Mouse (Mus musculus): ENCODE data around the gene Tk1. TPM values are rescaled to one million over a fixed set of nuclear protein-coding genes. Genes with fewer than 3 reads are reported as not detected.

The Tk1 gene
- polyA plus RNA-seq, 1 experiment from 2014 or later = 92.9 TPM

DNA sequence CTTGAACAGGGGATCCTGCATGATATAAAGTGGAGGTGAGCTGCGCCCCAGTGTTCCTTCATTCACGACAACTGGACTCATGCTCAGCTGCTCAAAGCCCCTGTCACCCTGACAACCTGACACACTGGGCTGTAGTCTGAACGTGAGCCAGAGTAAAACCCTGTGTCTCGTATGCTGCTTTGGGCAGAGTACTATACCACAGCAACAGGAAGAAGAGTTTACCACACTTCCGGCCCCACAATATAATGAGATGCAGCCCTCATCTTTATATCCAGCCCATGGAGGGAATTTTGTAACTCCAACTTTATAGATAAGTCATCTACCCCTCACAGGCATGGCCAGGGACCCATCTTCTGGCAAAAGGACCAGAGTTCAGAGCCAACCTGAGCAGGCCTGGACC, 48.8 kb downstream of the Tk1 start:
- WGBS = 81% methylated on average over 5 of the region's 5 CpGs
- no peak overlapping the region for H3K4me3 ChIP-seq
- ATAC-seq (replicated peaks; ENCODE audit: insufficient number of reproducible peaks, insufficient read depth, low FRiP score, low read depth) = no peak
- no peak overlapping the region for H3K9ac ChIP-seq
- no peaks in the 10 kb centered on the region for H3K27me3 ChIP-seq
- H3K36me3 ChIP-seq = peaks cover 32% of the 10 kb centered on the region
- peaks cover 47% of the 10 kb centered on the region for H3K4me1 ChIP-seq (replicated peaks)
- H3K27ac ChIP-seq = no peak overlapping the region
- no peak overlapping the region for H3K4me2 ChIP-seq
- no peaks in the 10 kb centered on the region for H3K9me3 ChIP-seq (replicated peaks)

DNA sequence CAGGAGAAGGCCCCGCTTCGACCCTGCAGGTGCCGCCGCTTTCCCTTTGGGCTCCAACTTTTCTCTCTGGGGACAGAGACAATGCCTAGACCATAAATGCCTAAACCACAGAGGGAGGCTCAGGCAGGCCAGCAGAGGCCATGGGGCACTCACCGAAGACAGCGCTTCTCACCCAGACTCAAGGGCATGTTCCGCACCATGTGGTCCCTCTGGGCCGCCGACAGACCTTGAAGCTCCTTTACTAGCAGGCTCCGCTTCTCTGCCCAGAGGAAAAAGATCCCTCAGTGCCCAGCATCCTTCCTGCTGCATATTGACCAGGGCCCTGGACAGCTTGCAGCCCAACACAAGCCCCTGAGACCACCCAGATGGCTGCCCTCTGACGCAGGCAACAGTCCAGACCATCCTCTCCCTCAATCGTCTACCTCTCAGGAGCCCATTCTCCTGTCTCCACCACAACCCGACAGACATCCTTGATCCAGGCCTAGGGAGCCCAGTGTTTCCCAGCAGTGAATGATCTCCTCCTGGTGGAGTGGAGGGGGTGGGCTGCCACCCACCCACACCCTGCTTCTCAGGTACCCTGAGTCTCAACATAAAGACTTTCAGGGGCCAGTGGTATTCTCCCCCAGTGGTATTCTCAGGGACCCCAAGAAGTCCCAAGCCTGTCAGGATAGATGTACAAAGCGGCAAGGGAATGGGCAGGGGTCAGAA, 49.7 kb downstream of the Tk1 start:
- no peak overlapping the region for H3K4me3 ChIP-seq
- no peaks in the 10 kb centered on the region for H3K9me3 ChIP-seq (replicated peaks)
- ATAC-seq (replicated peaks; ENCODE audit: insufficient number of reproducible peaks, insufficient read depth, low FRiP score, low read depth) = no peak
- peaks cover 39% of the 10 kb centered on the region for H3K4me1 ChIP-seq (replicated peaks)
- no peaks in the 10 kb centered on the region for H3K27me3 ChIP-seq
- no peak overlapping the region for H3K9ac ChIP-seq
- 90% methylated on average over 14 of the region's 14 CpGs for WGBS
- H3K36me3 ChIP-seq = peaks cover 37% of the 10 kb centered on the region
- no peak overlapping the region for H3K4me2 ChIP-seq
- no peak overlapping the region for H3K27ac ChIP-seq

DNA sequence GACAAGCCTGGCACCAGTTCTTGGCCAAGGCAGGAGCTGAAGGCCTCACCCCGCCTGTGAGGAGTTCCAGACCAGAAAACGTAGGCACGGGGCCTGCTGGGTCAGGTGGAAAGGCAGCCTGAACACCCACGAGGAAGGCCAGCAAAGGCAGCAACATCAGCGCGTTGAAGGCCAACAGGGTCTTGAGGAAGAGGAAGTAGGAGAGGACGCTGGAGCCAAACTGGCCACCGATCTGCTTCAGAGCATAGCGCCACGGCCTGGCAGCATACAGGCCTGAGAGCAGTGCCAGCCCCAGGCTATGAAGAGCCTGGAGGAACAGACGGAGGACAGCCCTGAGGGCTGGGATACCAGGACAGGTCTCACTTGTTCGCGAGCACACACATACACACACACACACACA, 50.4 kb downstream of the Tk1 start:
- 91% methylated on average over 13 of the region's 13 CpGs for WGBS
- H3K36me3 ChIP-seq = peaks cover 37% of the 10 kb centered on the region

DNA sequence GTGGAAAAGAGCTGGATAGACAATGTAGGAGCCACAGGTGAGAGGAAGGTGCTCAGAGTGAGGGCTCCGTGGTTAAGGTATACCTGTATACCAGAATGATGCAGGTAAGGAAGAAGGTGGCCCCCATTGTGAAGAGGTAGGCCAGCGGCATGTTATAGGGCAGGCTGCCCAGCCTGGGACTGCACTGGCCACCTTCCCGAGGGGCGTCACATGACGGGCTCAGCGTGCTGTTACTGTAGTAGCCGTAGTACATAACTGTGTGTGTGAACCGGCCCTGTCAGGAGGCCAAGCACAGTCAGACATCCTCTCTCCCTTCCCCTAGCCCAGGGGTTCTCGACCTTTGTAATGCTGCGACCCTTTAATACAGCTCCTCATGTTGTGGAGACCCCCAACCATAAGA, 51.0 kb downstream of the Tk1 start:
- H3K27me3 ChIP-seq = no peaks in the 10 kb centered on the region
- no peak overlapping the region for H3K4me2 ChIP-seq
- no peak overlapping the region for H3K4me3 ChIP-seq
- 90% methylated on average over 10 of the region's 10 CpGs for WGBS
- H3K9ac ChIP-seq = no peak overlapping the region
- peaks cover 25% of the 10 kb centered on the region for H3K4me1 ChIP-seq (replicated peaks)
- H3K27ac ChIP-seq = no peak overlapping the region
- H3K9me3 ChIP-seq (replicated peaks) = no peaks in the 10 kb centered on the region
- H3K36me3 ChIP-seq = peaks cover 37% of the 10 kb centered on the region
- no peak for ATAC-seq (replicated peaks; ENCODE audit: insufficient number of reproducible peaks, insufficient read depth, low FRiP score, low read depth)

More for the DNA sequence above, 50.4 kb downstream of the Tk1 start:
- H3K4me2 ChIP-seq = no peak overlapping the region
- no peak overlapping the region for H3K27ac ChIP-seq
- no peak for ATAC-seq (replicated peaks; ENCODE audit: insufficient number of reproducible peaks, insufficient read depth, low FRiP score, low read depth)
- peaks cover 32% of the 10 kb centered on the region for H3K4me1 ChIP-seq (replicated peaks)
- H3K9ac ChIP-seq = no peak overlapping the region
- no peaks in the 10 kb centered on the region for H3K9me3 ChIP-seq (replicated peaks)
- no peak overlapping the region for H3K4me3 ChIP-seq
- no peaks in the 10 kb centered on the region for H3K27me3 ChIP-seq

DNA sequence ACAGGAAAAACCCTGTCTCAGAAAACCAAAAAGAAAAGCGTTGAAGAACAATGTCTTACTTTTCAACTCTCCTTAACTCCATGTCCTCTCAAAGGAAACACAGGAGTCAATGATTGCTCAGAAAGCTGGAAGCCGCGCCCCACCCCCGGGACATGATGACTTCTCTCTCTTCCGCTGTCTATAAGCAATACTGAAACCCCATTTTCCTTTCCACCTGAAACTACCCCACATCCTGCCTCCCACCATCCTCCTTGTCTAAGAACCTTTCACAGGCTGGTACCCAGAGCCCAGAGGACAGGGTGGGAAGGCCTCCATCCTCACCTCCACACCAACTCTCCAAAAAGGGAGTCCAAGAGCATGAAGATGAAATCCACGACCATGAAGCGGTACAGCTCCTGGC, 53.5 kb downstream of the Tk1 start:
- Histone ChIP-seq H3K9me3 (replicated peaks) (no peaks in the 10 kb centered on the region), H3K4me2 (no peak overlapping the region), H3K4me1 (replicated peaks) (peaks cover 12% of the 10 kb centered on the region; the same call in 1 of the 2 replicates), H3K9ac (no peak overlapping the region), H3K36me3 (peaks cover 37% of the 10 kb centered on the region), H3K4me3 (no peak overlapping the region), H3K27me3 (no peaks in the 10 kb centered on the region), H3K27ac (no peak overlapping the region)
- no peak for ATAC-seq (replicated peaks; ENCODE audit: insufficient number of reproducible peaks, insufficient read depth, low FRiP score, low read depth)
- 93% methylated on average over 7 of the region's 7 CpGs for WGBS

DNA sequence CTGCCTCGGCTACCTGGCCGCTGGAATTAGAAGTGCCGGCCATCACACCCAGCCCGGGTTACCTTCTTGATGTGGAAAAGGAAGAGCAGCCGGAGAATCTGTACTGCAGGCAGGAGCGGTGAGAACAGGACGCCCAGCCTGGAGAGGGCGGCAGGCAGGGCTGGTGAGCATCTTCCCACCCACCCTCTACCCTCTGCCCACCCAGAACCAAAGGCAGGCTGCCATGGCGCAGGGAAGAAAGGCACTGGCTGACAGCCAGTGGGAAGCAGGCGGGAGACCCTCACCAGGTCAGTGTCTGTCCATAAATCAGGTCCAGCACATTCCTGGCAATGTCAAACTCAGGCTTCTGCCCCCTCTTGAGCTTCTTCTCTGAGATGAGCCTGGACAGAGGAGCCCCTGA, 55.5 kb downstream of the Tk1 start:
- ATAC-seq (replicated peaks; ENCODE audit: insufficient number of reproducible peaks, insufficient read depth, low FRiP score, low read depth) = no peak
- Histone ChIP-seq H3K27me3 (no peaks in the 10 kb centered on the region), H3K4me3 (no peak overlapping the region), H3K27ac (no peak overlapping the region), H3K36me3 (peaks cover 37% of the 10 kb centered on the region), H3K9ac (no peak overlapping the region), H3K4me1 (replicated peaks) (peaks cover 19% of the 10 kb centered on the region), H3K9me3 (replicated peaks) (no peaks in the 10 kb centered on the region), H3K4me2 (no peak overlapping the region)
- 85% methylated on average over 10 of the region's 10 CpGs for WGBS

DNA sequence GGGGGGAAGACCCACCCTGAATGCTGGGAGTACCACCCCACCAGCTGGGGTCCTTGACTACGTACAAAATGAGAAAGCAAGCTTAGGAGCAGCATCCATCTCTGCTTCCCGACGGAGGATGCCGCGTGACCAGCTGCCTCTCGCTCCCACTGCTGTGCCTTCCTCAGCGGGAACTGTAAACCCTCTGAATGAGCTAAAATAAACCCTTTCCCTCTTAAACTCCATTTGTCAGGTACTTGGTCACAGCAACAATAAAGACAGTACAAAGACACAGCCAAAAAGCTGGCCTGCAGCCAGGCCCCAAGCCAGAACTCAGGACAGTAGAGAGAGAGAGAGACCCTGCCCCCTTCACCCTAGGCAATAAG, 56.2 kb downstream of the Tk1 start:
- Histone ChIP-seq H3K36me3 (peaks cover 33% of the 10 kb centered on the region), H3K4me3 (no peak overlapping the region), H3K9ac (no peak overlapping the region), H3K9me3 (replicated peaks) (no peaks in the 10 kb centered on the region), H3K4me2 (no peak overlapping the region), H3K27me3 (no peaks in the 10 kb centered on the region), H3K4me1 (replicated peaks) (peaks cover 19% of the 10 kb centered on the region), H3K27ac (no peak overlapping the region; the same call in 1 of the 2 replicates)
- ATAC-seq (replicated peaks; ENCODE audit: insufficient number of reproducible peaks, insufficient read depth, low FRiP score, low read depth) = no peak
- whole genome bisulfite sequencing = 86% methylated on average over 7 of the region's 7 CpGs

DNA sequence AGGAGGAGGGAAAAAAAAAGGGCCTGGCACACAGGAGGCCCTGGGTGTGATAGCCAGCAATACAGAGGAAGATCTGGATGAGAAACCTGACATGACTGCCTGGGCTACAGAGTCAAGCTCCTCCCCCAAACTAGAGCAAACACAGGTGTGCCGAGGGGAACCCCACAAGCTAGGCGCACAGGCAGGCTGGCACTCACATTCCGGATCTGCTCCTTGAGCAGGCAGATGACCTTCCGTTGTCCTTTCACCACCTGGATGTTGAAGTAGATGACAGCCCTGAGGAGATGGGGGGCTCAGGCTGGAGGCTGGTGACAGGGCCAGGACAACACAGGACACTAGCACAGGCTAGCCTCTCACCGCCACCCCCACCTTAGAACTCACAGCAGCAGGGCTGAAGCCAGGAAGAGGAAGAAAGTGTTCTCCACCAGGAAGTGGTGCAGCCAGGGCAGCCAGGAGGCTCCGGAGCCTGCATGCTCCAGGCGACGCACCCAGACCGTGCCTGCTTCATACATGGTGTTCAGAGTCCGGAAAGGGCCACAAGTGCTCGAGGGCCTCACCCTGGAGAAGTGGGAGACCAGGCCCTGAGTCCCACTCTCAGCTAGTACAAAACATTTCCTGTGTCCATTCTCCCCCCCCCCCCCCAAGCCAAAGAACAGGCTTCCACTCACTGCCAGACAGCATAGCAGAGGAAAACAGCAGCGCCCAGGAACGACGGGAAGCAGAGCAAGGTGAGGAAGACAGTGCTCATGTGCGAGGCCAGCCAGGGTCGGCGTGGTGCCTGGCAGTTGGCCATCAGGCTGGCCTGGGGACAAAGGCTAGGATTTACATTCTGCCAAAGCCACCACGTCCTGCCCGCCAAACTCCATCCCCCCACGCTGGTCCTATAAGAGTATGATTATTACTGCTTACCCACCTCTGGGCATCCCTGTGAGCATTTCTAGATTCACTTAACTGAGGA, 56.9 kb downstream of the Tk1 start:
- no peak for ATAC-seq (replicated peaks; ENCODE audit: insufficient number of reproducible peaks, insufficient read depth, low FRiP score, low read depth)
- whole genome bisulfite sequencing = 67% methylated on average over 20 of the region's 20 CpGs
- H3K27me3 ChIP-seq = no peaks in the 10 kb centered on the region
- no peak overlapping the region for H3K9ac ChIP-seq
- no peak overlapping the region for H3K4me3 ChIP-seq
- no peak overlapping the region; the same call in 1 of the 2 replicates for H3K27ac ChIP-seq
- no peak overlapping the region for H3K4me2 ChIP-seq
- no peaks in the 10 kb centered on the region for H3K9me3 ChIP-seq (replicated peaks)
- H3K4me1 ChIP-seq (replicated peaks) = peaks cover 19% of the 10 kb centered on the region
- peaks cover 39% of the 10 kb centered on the region for H3K36me3 ChIP-seq

DNA sequence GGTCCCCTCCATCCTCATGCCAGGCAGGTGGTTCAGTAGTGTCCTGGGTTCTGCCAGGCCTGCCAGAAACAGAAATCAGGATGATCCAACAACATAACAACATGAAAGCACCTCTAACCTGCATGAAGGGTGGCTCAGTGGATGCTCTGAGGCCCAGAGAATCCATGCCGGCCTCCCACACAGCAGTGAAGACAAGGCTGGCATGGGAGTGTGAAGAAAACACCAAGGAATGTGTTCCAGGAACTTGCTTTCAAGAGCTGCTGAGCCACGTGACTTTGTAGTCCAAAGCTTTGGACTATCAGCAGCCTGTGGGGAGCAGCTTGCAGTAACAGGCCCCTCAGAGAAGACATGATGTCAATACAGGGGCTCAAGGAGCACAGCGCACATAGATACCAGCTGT, 59.6 kb downstream of the Tk1 start:
- Histone ChIP-seq H3K9ac (no peak overlapping the region), H3K36me3 (peaks cover 36% of the 10 kb centered on the region; the same call in 1 of the 2 replicates), H3K4me1 (replicated peaks) (peaks cover 19% of the 10 kb centered on the region), H3K9me3 (replicated peaks) (no peaks in the 10 kb centered on the region), H3K27ac (no peak overlapping the region), H3K27me3 (no peaks in the 10 kb centered on the region), H3K4me3 (no peak overlapping the region), H3K4me2 (no peak overlapping the region)
- ATAC-seq (replicated peaks; ENCODE audit: insufficient number of reproducible peaks, insufficient read depth, low FRiP score, low read depth) = no peak
- 75% methylated on average over 3 of the region's 3 CpGs for WGBS
